Mouse (Mus musculus) cerebellum, adult 8-10 months (tissue): ENCODE data around the gene Ube4b.

Experiments used
- DNase-seq: peaks from one replicate; pipeline ENCODE4 v3.0.0; 2022

The Ube4b gene

GRCm38 (mm10) chr4:149429592-149429991, 3.0 kb upstream of the Ube4b start:
- peak; percentile 82 for DNase-seq

- DNase-seq: peak; percentile 51
Observed at GRCm38 (mm10) chr4:149425801-149426292, 702 bp downstream of the Ube4b start.

GRCm38 (mm10) chr4:149424755-149425154, 1.8 kb downstream of the Ube4b start:
- DNase-seq: no peak

GRCm38 (mm10) chr4:149417854-149418365, 8.6 kb downstream of the Ube4b start:
- no peak for DNase-seq

GRCm38 (mm10) chr4:149416986-149417385, 9.6 kb downstream of the Ube4b start:
- no peak for DNase-seq

- no peak for DNase-seq
Observed at GRCm38 (mm10) chr4:149416417-149416816, 10.1 kb downstream of the Ube4b start.

- DNase-seq: no peak
Observed at GRCm38 (mm10) chr4:149415651-149416169, 10.8 kb downstream of the Ube4b start.

- no peak for DNase-seq
Observed at GRCm38 (mm10) chr4:149414259-149414658, 12.3 kb downstream of the Ube4b start.

GRCm38 (mm10) chr4:149409759-149410158, 16.8 kb downstream of the Ube4b start:
- DNase-seq: no peak

- no peak for DNase-seq
Observed at GRCm38 (mm10) chr4:149408331-149408730, 18.2 kb downstream of the Ube4b start.

GRCm38 (mm10) chr4:149407461-149407860, 19.1 kb downstream of the Ube4b start:
- DNase-seq: no peak

- DNase-seq: no peak
Observed at GRCm38 (mm10) chr4:149405713-149406443, 20.7 kb downstream of the Ube4b start.

- DNase-seq: no peak
Observed at GRCm38 (mm10) chr4:149404640-149405465, 21.7 kb downstream of the Ube4b start.

GRCm38 (mm10) chr4:149403037-149403436, 23.5 kb downstream of the Ube4b start:
- DNase-seq: no peak

GRCm38 (mm10) chr4:149401591-149401982, 25.0 kb downstream of the Ube4b start:
- DNase-seq: no peak

- peak; percentile 41 for DNase-seq
Observed at GRCm38 (mm10) chr4:149400878-149401590, 25.5 kb downstream of the Ube4b start.

GRCm38 (mm10) chr4:149399331-149399910, 27.1 kb downstream of the Ube4b start:
- DNase-seq: no peak

GRCm38 (mm10) chr4:149398181-149398735, 28.3 kb downstream of the Ube4b start:
- DNase-seq: no peak

- no peak for DNase-seq
Observed at GRCm38 (mm10) chr4:149396433-149397306, 29.9 kb downstream of the Ube4b start.

GRCm38 (mm10) chr4:149395581-149395980, 31.0 kb downstream of the Ube4b start:
- DNase-seq: no peak

- no peak for DNase-seq
Observed at GRCm38 (mm10) chr4:149394292-149394691, 32.3 kb downstream of the Ube4b start.
